ENCODE assay signal across 20 mouse cellular contexts in genomic region chr9:111015658-111016057, GRCm38 (mm10). TPM values are rescaled to one million over a fixed set of nuclear protein-coding genes. Genes with fewer than 3 reads are reported as not detected.
DNase-seq lines count a peak whose midpoint lies in the region; ATAC-seq and TF ChIP-seq lines count a peak whose summit lies in the region.
"Had no signal": no experiment of that assay in that cellular context is flagged by ENCODE, and none has a peak within 500 bp of the region (broad histone marks: within the 10 kb centered on the region; RNA-seq: fewer than 3 reads in every experiment).

No protein-coding gene starts in this region.

- no peak for TF ChIP-seq EP300 in stomach, postnatal 0 days (optimal IDR thresholded peaks at IDR 0.05)

- no peak for DNase-seq in kidney, adult 2 months
- DNase-seq in kidney, adult 9 months, result no peak
- peak; percentile 29 for DNase-seq in thymus, postnatal 4 days
- DNase-seq in thymus, adult 18-20 months, result no peak
- DNase-seq in WW6 (ENCODE audit: low read depth, low spot score), result peak; percentile 26
- DNase-seq in stomach, postnatal 0 days (ENCODE audit: low spot score), result no peak
- DNase-seq in spleen, postnatal 36 days (ENCODE audit: low spot score in 2 of 2), result no peak
- DNase-seq in cerebellum, adult 11-12 months, result no peak
- DNase-seq: cerebellum, postnatal 25 days; kidney, postnatal 25 days; left cerebral cortex, postnatal 4 days; lung, postnatal 10 days; right cerebral cortex, postnatal 14 days; thymus, postnatal 25 days had no signal

- 0 out of 2 replicates have a peak, but pooled peaks have one; percentile 5 for TF ChIP-seq CTCF in kidney, adult 2 months (conservative IDR thresholded peaks at IDR 0.05; ENCODE audit: insufficient read depth, insufficient read length, low read depth, low read length)
- peak; percentile 28 for TF ChIP-seq CTCF in stomach, postnatal 0 days (IDR thresholded peaks at IDR 0.05; ENCODE audit: low read depth)

- no peaks in the 10 kb centered on the region for H3K4me1 ChIP-seq in kidney, adult 2 months (ENCODE audit: control insufficient read depth, insufficient read depth, low read length)
- no peaks in the 10 kb centered on the region for H3K4me1 ChIP-seq in stomach, postnatal 0 days (replicated peaks; ENCODE audit: control insufficient read depth, insufficient read depth)
- H3K4me1 ChIP-seq: forebrain, embryonic 15.5 days; midbrain, embryonic 10.5 days had no signal

- 85% methylated on average over 4 of the region's 4 CpGs for WGBS in kidney, adult 2 months
- 84% methylated on average over 4 of the region's 4 CpGs for WGBS in stomach, postnatal 0 days

- H3K36me3 ChIP-seq in kidney, adult 2 months (ENCODE audit: control insufficient read depth, insufficient read depth, low read length), result no peaks in the 10 kb centered on the region
- H3K36me3 ChIP-seq in stomach, postnatal 0 days (ENCODE audit: control insufficient read depth, insufficient read depth, low read length), result no peaks in the 10 kb centered on the region
- H3K36me3 ChIP-seq: forebrain, embryonic 15.5 days; heart, embryonic 15.5 days; midbrain, embryonic 10.5 days had no signal

- no peak overlapping the region for H3K4me2 ChIP-seq in stomach, postnatal 0 days (replicated peaks; ENCODE audit: low read depth)
- H3K4me2 ChIP-seq: forebrain, embryonic 15.5 days; heart, embryonic 15.5 days had no signal

- no peaks in the 10 kb centered on the region for H3K9me3 ChIP-seq in stomach, postnatal 0 days (ENCODE audit: control insufficient read depth, low read length)
- H3K9me3 ChIP-seq: forebrain, embryonic 15.5 days; heart, embryonic 15.5 days; midbrain, embryonic 10.5 days had no signal

- TF ChIP-seq POLR2A in kidney, adult 2 months (IDR thresholded peaks at IDR 0.05; ENCODE audit: low read depth, low read length), result no peak

- H3K27ac ChIP-seq in kidney, adult 2 months (ENCODE audit: insufficient read depth, low read depth, low read length), result no peak overlapping the region
- no peak overlapping the region for H3K27ac ChIP-seq in stomach, postnatal 0 days (replicated peaks)
- H3K27ac ChIP-seq: forebrain, embryonic 15.5 days; heart, embryonic 15.5 days; midbrain, embryonic 10.5 days had no signal

- ATAC-seq in stomach, postnatal 0 days (ENCODE audit: low FRiP score, low TSS enrichment), result no peak
- ATAC-seq: CD4-positive, CD25-positive, alpha-beta regulatory T cell, adult 4 months; forebrain, embryonic 15.5 days had no signal

- H3K4me3 ChIP-seq in kidney, adult 2 months (ENCODE audit: insufficient read depth, low read depth, low read length), result no peak overlapping the region
- H3K4me3 ChIP-seq in stomach, postnatal 0 days (ENCODE audit: low read depth, low read length), result no peak overlapping the region
- H3K4me3 ChIP-seq: erythroblast, embryonic 14.5 days; forebrain, embryonic 15.5 days; heart, embryonic 15.5 days; midbrain, embryonic 10.5 days had no signal

- no peaks in the 10 kb centered on the region for H3K27me3 ChIP-seq in kidney, adult 2 months (replicated peaks; ENCODE audit: control insufficient read depth, insufficient read depth, low read length)
- no peaks in the 10 kb centered on the region for H3K27me3 ChIP-seq in stomach, postnatal 0 days (ENCODE audit: control insufficient read depth, insufficient read depth, low read length)
- H3K27me3 ChIP-seq: forebrain, embryonic 15.5 days; heart, embryonic 15.5 days had no signal

- no peak overlapping the region for H3K9ac ChIP-seq in stomach, postnatal 0 days (ENCODE audit: low read length)
- H3K9ac ChIP-seq: forebrain, embryonic 15.5 days; heart, embryonic 15.5 days had no signal

RNA-seq across cellular contexts. Expression of gene Ltf, which starts 3.4 kb away (rescaled TPM):
- 0.39 and 0.63 TPM in 2 replicates for polyA plus RNA-seq in kidney, adult 2 months (2012; rRNA removed)
- 76.3 and 95.6 TPM in 2 replicates for polyA plus RNA-seq in stomach, postnatal 0 days (2015; fragmentation: Nextera tagmentation; extraction: Ambion mirVana)
- polyA plus RNA-seq: erythroblast, embryonic 14.5 days; midbrain, embryonic 10.5 days; neural tube, embryonic 11.5 days had no signal

RNA-seq across cellular contexts. Expression of gene Rtp3, which starts 25.3 kb away (rescaled TPM):
- 9.8 and 11.4 TPM in 2 replicates for polyA plus RNA-seq in kidney, adult 2 months (2012; rRNA removed)
- polyA plus RNA-seq in stomach, postnatal 0 days (2015; fragmentation: Nextera tagmentation; extraction: Ambion mirVana), result 0.11 TPM in 1 of 2 replicates, not detected in the other
- polyA plus RNA-seq: CD4-positive, CD25-positive, alpha-beta regulatory T cell, adult 4 months; erythroblast, embryonic 14.5 days; forebrain, embryonic 15.5 days; midbrain, embryonic 10.5 days; neural tube, embryonic 11.5 days had no signal

RNA-seq across cellular contexts. Expression of gene Ccrl2, which starts 41.7 kb away (rescaled TPM):
- 11.1 and 13.8 TPM in 2 replicates for polyA plus RNA-seq in kidney, adult 2 months (2012; rRNA removed)
- polyA plus RNA-seq in stomach, postnatal 0 days (2015; fragmentation: Nextera tagmentation; extraction: Ambion mirVana), result 1.8 and 2.0 TPM in 2 replicates

Comparison
In these comparisons a context has a peak if more than half of its experiments do, and no peak if none do; other contexts are left out.
1. DNase-seq: peak in thymus, postnatal 4 days (single experiment) and WW6 (single experiment); none in kidney, adult 2 months (single experiment), kidney, adult 9 months (single experiment), thymus, adult 18-20 months (0 of 2), stomach, postnatal 0 days (single experiment), spleen, postnatal 36 days (0 of 2) and cerebellum, adult 11-12 months (single experiment).
2. RNA of gene Ltf, which starts 3.4 kb away (polyA plus RNA-seq): 76.3 to 95.6 TPM in stomach, postnatal 0 days; 0.39 to 0.63 TPM in kidney, adult 2 months; every median in the first group is over 10 times any median in the second.